Mouse (Mus musculus) CD4-positive, CD25-positive, alpha-beta regulatory T cell, adult 4 months (primary cell): ENCODE measurements at regions not wholly inside any gene's neighbourhood (a gene's known extent, or its start where the extent isn't known, plus 50 kb on each side); places are given as distances from the start of the nearest gene placed in this dataset.
"Not testable (repeated sequence)": the region's sequence is repeated elsewhere in the genome, so short reads cannot be mapped to it uniquely, and the experiment has no call there.

ENCODE experiments used
- ATAC-seq: one replicate; pipeline ENCODE4 v1.8.0; 2017

GRCm38 (mm10) chr19:54099292-54099691 is 55.3 kb downstream of the Adra2a start:
- no peak for ATAC-seq

- ATAC-seq, result no peak
Observed at GRCm38 (mm10) chr19:54099769-54100168, 55.8 kb downstream of the Adra2a start.

- no peak for ATAC-seq
Observed at GRCm38 (mm10) chr19:54106571-54106970, 62.6 kb downstream of the Adra2a start.

- ATAC-seq, result no peak
Observed at GRCm38 (mm10) chr19:54107103-54107821, 63.3 kb downstream of the Adra2a start.

- no peak for ATAC-seq
Observed at GRCm38 (mm10) chr19:54110080-54110479, 66.1 kb downstream of the Adra2a start.

GRCm38 (mm10) chr19:54112691-54113090 is 68.7 kb downstream of the Adra2a start:
- no peak for ATAC-seq

- ATAC-seq, result no peak
Observed at GRCm38 (mm10) chr19:54113421-54113820, 69.5 kb downstream of the Adra2a start.

GRCm38 (mm10) chr19:54114588-54115317 is 70.8 kb downstream of the Adra2a start:
- ATAC-seq, result peak; percentile 56

GRCm38 (mm10) chr19:54115335-54115734 is 71.4 kb downstream of the Adra2a start:
- no peak for ATAC-seq

- no peak for ATAC-seq
Observed at GRCm38 (mm10) chr19:54116829-54117228, 72.9 kb downstream of the Adra2a start.

GRCm38 (mm10) chr19:54117676-54118075 is 73.7 kb downstream of the Adra2a start:
- no peak for ATAC-seq

- ATAC-seq, result no peak
Observed at GRCm38 (mm10) chr19:54123586-54123985, 79.6 kb downstream of the Adra2a start.

- not testable (repeated sequence) for ATAC-seq
Observed at GRCm38 (mm10) chr19:54151766-54152165, 107.8 kb downstream of the Adra2a start.

GRCm38 (mm10) chr19:54154400-54154799 is 110.4 kb downstream of the Adra2a start:
- no peak for ATAC-seq

- no peak for ATAC-seq
Observed at GRCm38 (mm10) chr19:54170361-54170760, 126.4 kb downstream of the Adra2a start.

GRCm38 (mm10) chr19:54174090-54175055 is 130.4 kb downstream of the Adra2a start:
- ATAC-seq, result no peak

- ATAC-seq, result no peak
Observed at GRCm38 (mm10) chr19:54175766-54176165, 131.8 kb downstream of the Adra2a start.

GRCm38 (mm10) chr19:54177491-54177890 is 133.5 kb downstream of the Adra2a start:
- no peak for ATAC-seq

GRCm38 (mm10) chr19:54200407-54200806 is 156.5 kb downstream of the Adra2a start:
- no peak for ATAC-seq

GRCm38 (mm10) chr19:54202456-54202855 is 158.5 kb downstream of the Adra2a start:
- no peak for ATAC-seq

- no peak for ATAC-seq
Observed at GRCm38 (mm10) chr19:54206819-54207218, 162.9 kb downstream of the Adra2a start.

GRCm38 (mm10) chr19:54212169-54212568 is 168.2 kb downstream of the Adra2a start:
- ATAC-seq, result no peak

- no peak for ATAC-seq
Observed at GRCm38 (mm10) chr19:54244176-54244575, 200.2 kb downstream of the Adra2a start.
